Mouse (Mus musculus) heart, adult 2 months (tissue): ENCODE data around the gene Gigyf2.

Experiments used
- CTCF ChIP-seq: fragments of 200-600 bp; IDR thresholded peaks from 2 replicates; pipeline ENCODE4 v1.8.1; 2022; ENCODE audit warnings: antibody characterized with exemption, mild to moderate bottlenecking, moderate library complexity
- EP300 ChIP-seq: fragments of 200-500 bp; IDR thresholded peaks from 2 replicates; pipeline ENCODE4 v1.6.1; 2011; ENCODE audit warnings: low read depth, low read length, control low read depth; ENCODE audit not compliant: insufficient read depth
- POLR2A ChIP-seq: fragments of 200-500 bp; IDR thresholded peaks from 2 replicates; pipeline ENCODE4 v1.6.1; 2011; ENCODE audit warnings: mild to moderate bottlenecking, low read depth, low read length, control low read depth; ENCODE audit not compliant: insufficient read depth

GRCm38 (mm10) chr1:87313116-87313515 lies 13.7 kb upstream of the Gigyf2 start:
- no peak for TF ChIP-seq CTCF
- TF ChIP-seq POLR2A: no peak
- no peak for TF ChIP-seq EP300
